Mouse (Mus musculus) layer of hippocampus, adult 9-10 months (tissue): ENCODE results near the gene Acpp.

Experiments used
- DNase-seq: peaks from one replicate; pipeline ENCODE4 v3.0.0; 2022; ENCODE audit warnings: low spot score

The Acpp gene

DNA sequence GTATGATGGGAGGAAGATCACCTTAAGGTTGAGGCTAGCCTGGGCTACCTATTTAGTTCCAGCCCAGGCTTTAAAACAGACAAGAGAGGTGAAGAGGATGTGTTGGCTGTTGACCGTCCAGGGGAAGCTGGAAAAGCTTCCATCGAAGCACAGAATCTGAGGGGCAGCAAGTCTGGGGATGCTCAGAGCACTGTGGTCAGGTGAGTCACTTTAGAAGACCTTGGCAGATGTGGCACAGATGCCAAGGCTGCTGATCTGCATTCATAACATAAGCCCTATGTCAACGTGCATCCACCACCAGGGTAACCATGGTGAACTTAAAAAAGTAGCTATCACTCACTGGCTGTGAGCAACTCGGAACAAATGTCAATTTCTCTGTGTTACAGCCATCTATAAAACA is 85.9 kb downstream of the Acpp start:
- no peak for DNase-seq

DNA sequence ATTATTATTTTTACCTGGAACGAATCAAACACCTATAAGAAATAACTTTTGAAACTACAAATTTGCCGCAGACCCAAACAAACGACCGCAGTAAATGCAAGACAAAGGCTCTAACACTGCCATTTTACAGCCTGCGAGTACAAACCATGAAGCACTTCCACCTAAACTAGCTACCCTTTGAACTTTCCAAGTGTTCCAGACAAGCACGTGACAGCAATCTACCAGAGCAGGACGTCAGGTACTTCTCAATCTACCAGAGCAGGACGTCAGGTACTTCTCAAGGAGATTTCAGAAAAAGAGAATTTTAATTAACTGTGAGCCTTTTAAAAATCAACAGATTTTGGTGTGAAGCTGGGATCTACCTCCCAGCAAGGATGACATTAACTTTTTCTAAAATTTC is 86.4 kb downstream of the Acpp start:
- DNase-seq, result no peak

DNA sequence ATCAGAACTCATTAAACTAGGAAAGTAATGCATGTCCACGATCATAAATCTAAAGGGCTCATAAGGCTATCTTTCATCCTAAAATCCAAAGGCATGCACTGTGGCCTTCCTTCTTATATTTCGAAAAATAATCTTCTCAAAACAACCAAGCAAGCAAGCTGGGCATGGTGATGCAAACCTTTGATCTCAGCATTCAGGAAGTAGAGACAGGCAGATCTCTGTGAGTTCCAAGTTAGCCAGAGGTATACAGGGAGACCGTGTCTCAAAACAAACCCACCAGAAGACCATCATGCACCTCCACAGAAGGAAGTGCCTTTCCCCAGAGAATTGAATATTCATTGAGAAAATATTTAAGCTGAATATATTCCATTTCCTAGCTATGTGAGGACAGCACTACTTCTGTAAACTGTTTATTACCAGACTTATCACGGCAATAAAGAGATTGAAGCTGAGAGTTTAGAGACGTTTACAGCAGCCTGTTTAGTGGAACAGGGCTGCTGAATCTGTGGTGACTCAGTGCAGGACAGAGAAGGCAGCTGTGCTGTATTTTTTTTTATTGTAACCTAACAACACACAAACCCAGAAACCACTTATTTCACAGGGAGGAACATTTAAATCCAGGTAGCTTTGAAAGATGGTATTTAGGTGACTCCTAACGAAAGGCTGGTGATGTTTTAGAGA is 90.1 kb downstream of the Acpp start:
- DNase-seq, result no peak

DNA sequence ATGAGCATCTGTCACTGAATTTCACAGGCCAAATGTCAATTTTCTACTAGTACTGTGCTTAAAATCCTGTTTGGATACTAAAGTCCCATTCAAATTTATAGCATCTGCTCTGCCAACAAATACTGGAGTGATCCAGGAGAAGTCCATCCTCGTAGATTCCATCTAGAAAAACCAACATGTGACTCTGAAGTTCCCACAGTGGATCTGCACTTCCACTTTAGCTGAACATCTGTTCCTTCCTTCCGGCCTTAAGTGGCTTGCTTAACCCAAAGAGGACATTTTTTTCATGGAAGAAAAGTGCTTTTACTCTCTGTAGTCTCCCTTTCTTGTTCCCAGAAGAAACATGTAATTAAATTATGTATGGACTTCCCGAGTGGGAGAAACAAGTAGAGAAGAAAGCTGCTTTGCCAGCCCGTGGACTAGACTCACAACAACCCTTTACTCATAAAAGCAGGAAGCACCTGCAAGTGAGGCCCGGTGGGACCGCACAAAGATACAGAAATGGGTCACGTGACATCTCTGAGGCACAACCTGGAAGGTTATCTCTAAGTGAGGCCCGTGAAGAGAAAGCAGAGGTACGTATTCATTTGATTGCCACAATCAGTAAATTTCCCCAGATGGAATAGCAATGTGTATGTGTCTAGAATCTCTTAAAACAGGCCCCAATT is 93.6 kb downstream of the Acpp start:
- DNase-seq, result no peak

DNA sequence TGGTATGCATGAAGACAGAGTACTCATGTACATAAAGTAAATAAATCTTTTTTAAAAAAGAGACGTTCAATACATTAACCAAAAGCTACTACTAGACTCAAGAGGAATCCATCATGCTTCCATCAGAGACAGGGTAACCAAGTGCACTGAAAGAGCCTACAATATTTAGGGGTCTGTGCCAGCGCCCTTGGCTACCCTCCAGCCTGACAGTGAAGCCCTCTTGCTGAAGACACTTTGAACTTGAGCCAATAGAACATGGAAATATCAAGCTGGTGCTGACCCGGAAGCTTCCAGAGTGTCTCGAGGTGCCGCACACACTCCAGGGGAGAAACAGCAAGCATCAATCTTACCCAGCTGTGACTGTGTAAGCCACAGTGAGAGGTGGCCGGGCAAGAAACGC is 97.4 kb downstream of the Acpp start:
- no peak for DNase-seq

DNA sequence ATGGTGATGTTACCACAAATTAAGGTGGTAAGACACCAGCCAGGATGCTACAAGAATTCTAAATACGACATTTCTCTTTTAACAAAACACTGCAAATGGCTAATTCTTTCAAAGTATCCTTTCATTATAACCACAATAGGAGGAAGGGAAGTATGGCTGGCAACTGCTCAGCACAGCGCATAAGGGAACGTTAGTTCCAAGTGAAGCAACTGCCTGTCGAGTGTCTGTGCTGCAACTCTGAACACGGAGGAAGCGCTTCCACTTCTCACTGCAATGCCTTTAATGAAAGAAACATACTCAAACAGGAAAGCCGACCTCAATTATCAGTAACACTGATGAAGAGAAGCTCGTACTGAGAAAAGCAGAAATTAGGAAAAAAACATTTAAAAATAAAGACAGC is 98.5 kb downstream of the Acpp start:
- no peak for DNase-seq
